Mouse (Mus musculus) spleen, adult 2 months (tissue): Measurements from ENCODE around the gene Cacna2d3. TPM values are rescaled to one million over a fixed set of nuclear protein-coding genes. Genes with fewer than 3 reads are reported as not detected.

Experiments used
- DNase-seq, 2 experiments: peaks; one replicate each; pipeline versions ENCODE4 v3.0.0 to v3.0.0-alpha.2; 2012 to 2021; ENCODE audit warnings: low spot score in 2 of 2, low read depth in 1 of 2
- H3K27ac ChIP-seq: fragments of 200-500 bp; 2 replicates; pipeline ENCODE4 v1.5.1; 2012; ENCODE audit warnings: low read length, inconsistent platforms; ENCODE audit not compliant: insufficient read depth
- H3K27me3 ChIP-seq: fragments of 200-500 bp; 2 replicates; pipeline ENCODE4 v1.6.1; 2012; ENCODE audit warnings: mild to moderate bottlenecking, moderate library complexity, low read length, inconsistent platforms; ENCODE audit not compliant: control insufficient read depth, insufficient read depth
- H3K36me3 ChIP-seq: fragments of 200-500 bp; 2 replicates; pipeline ENCODE4 v1.6.1; 2012; ENCODE audit warnings: mild to moderate bottlenecking, low read length, inconsistent platforms; ENCODE audit not compliant: control insufficient read depth, insufficient read depth
- H3K4me1 ChIP-seq: fragments of 200-500 bp; 2 replicates; pipeline ENCODE4 v1.6.1; 2011; ENCODE audit warnings: inconsistent platforms; ENCODE audit not compliant: control insufficient read depth, insufficient read depth, insufficient read length
- H3K4me3 ChIP-seq: fragments of 200-500 bp; 2 replicates; pipeline ENCODE4 v1.5.1; 2011; ENCODE audit warnings: mild to moderate bottlenecking, inconsistent platforms; ENCODE audit not compliant: insufficient read depth, insufficient read length; ENCODE audit errors: extremely low read depth
- CTCF ChIP-seq: fragments of 200-500 bp; IDR thresholded peaks from 2 replicates; pipeline ENCODE4 v1.5.1; 2011; ENCODE audit warnings: mild to moderate bottlenecking, inconsistent platforms; ENCODE audit not compliant: insufficient read depth, insufficient read length, insufficient replicate concordance; ENCODE audit errors: extremely low read depth
- POLR2A ChIP-seq: fragments of 200-500 bp; IDR thresholded peaks from 2 replicates; pipeline ENCODE4 v1.6.1; 2011; ENCODE audit warnings: low read depth, low read length, inconsistent platforms
- WGBS: fragments of 180-500 bp; shearing (Covaris S2); methylation state at CpG from one replicate; pipeline ENCODE4 v1.1.7; 2018; 5-methylcytosine and 5-hydroxymethylcytosine counted together
- polyA plus RNA-seq: library from polyadenylated mRNA; depleted of rRNA; stranded (reverse); fragments of >200 nt; gene quantifications from 2 replicates; pipeline ENCODE4 v1.2.3, GENCODE M21; 2012; rRNA removed

Gene Cacna2d3
- polyA plus RNA-seq, 1 experiment = 0.19 TPM

DNA sequence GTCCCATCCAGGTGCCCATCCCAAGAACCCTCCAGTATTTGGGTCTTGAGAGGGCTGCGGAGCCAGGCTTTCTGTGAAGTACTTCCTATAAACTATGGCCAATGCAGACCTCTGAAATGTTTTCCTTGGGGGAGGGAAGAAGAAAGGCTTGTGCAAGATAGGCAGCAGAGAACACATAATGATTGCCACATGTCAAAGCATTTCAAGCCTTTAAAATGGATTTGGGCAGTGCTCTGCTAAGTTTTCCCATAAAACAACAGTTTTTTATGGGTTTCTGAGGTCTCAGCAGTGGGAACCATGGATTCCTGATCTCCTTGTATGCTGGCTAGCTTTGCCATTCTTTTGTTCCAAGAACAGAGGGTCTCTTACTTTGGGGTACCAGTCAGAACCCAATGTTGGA, 834.3 kb downstream of the Cacna2d3 start:
- Histone ChIP-seq H3K27ac (no peak overlapping the region), H3K4me1 (no peaks in the 10 kb centered on the region), H3K36me3 (no peaks in the 10 kb centered on the region), H3K4me3 (no peak overlapping the region), H3K27me3 (no peaks in the 10 kb centered on the region)
- no peak for DNase-seq
- 88% methylated on average over 1 of the region's 1 CpGs for WGBS
- TF ChIP-seq POLR2A = no peak
- TF ChIP-seq CTCF = no peak

DNA sequence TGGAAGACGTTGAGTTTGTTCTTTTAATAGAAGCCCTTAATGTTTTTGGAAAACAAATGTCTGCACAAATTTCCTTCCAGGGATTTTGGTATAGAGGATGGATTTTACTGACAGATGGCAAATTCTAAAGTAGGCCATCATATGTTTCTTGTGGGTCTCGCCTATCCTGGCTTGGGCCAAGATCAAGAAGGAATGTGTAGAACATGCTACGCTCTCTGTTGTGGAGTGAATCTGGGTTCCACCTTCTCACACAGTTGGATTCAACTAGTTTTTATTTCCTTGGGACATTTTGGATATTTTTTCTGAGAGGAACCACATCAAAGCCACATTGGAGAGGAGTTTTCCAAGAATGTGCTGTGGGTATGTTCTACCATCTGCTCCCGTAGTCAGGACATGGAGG, 835.0 kb downstream of the Cacna2d3 start:
- no peak for TF ChIP-seq CTCF
- TF ChIP-seq POLR2A = no peak
- H3K27ac ChIP-seq = no peak overlapping the region
- no peaks in the 10 kb centered on the region for H3K27me3 ChIP-seq
- H3K4me3 ChIP-seq = no peak overlapping the region
- no peak for DNase-seq
- WGBS = 90% methylated on average over 4 of the region's 4 CpGs
- no peaks in the 10 kb centered on the region for H3K36me3 ChIP-seq
- H3K4me1 ChIP-seq = no peaks in the 10 kb centered on the region

DNA sequence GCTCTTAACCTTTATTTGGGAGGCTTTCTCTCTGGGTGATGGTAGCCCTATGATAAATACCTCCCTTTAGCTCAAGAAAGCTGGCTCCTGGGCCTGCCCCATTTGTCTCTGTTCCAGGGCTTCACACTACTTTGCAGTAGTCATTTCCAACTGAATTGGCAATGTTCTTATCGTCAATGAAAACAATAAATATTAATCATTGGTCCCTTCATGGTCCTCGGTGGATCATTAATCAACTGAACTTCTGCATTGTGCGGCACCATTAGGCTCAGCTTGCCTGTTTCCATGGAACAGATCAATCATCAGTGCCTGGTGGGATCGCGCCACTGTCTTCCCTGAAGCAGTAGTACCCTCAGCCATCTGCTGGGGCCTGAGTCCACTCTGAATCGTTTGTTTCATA, 850.7 kb downstream of the Cacna2d3 start:
- DNase-seq = no peak
- no peak overlapping the region for H3K4me3 ChIP-seq
- no peaks in the 10 kb centered on the region for H3K36me3 ChIP-seq
- TF ChIP-seq POLR2A (no peak), CTCF (no peak)
- WGBS = 84% methylated on average over 6 of the region's 6 CpGs
- H3K4me1 ChIP-seq = no peaks in the 10 kb centered on the region
- H3K27me3 ChIP-seq = no peaks in the 10 kb centered on the region
- no peak overlapping the region for H3K27ac ChIP-seq

DNA sequence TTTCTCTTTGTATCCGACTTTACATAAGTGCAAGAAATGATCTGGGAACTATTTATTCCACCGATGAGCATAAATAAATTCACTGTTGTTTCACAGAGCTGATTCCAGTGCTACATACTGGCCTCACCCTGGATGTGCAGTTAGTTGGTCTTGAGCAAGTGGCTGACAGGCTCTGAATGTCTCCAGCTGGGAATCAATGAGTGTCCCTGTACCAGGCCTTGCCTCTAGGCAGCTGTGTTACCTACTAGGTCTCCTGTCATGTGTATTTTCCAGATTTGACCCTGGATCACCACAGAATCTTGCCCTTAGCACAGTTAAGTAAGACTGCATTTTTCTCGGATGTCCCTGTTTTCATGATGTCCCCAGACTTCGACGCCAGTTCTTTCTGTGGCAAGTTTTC, 851.3 kb downstream of the Cacna2d3 start:
- H3K4me1 ChIP-seq = no peaks in the 10 kb centered on the region
- TF ChIP-seq POLR2A (no peak), CTCF (no peak)
- H3K27ac ChIP-seq = no peak overlapping the region
- DNase-seq = no peak
- no peak overlapping the region for H3K4me3 ChIP-seq
- whole genome bisulfite sequencing = 89% methylated on average over 5 of the region's 5 CpGs
- H3K27me3 ChIP-seq = no peaks in the 10 kb centered on the region
- no peaks in the 10 kb centered on the region for H3K36me3 ChIP-seq

DNA sequence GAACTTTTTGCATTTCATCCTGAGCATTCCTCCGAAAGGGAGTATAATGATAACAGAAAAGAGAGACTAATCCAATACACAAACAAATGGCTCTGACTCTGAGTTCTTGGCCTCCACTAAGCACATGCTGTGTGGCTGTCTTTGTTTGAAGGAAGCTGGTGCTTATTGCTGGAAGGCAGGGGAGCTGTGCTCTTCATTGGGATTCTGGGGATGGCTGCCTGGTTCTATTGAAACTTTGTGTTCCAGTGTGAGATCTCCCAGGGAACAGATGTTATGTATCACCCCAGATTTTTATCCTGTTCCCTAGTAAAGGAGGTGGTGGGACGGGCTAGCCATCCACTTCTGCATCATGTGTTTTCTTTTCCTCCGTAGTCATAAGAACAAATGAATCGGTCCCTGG, 856.7 kb downstream of the Cacna2d3 start:
- Histone ChIP-seq H3K36me3 (no peaks in the 10 kb centered on the region), H3K27ac (no peak overlapping the region), H3K4me3 (no peak overlapping the region), H3K27me3 (no peaks in the 10 kb centered on the region), H3K4me1 (no peaks in the 10 kb centered on the region)
- TF ChIP-seq CTCF (no peak), POLR2A (no peak)
- WGBS = 81% methylated on average over 4 of the region's 4 CpGs
- no peak for DNase-seq

DNA sequence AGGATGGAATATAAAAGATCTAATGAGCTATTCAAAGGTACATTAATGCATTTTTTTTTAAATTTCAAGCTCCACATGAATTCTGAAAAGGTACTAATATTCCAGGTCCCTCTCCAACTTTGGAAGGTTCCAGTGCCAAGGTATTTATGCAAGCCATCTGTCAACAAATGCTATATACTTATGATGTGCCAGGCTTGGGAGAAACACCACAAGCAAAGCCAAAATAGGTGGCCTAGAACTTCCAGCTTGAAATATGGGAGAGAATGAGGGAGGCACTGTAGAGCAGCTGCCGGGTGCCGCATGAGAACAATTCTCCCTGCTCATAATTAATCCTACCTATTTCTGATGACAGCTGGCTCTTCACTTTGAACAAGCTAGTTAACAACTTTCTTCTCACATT, 860.5 kb downstream of the Cacna2d3 start:
- Histone ChIP-seq H3K36me3 (no peaks in the 10 kb centered on the region), H3K4me3 (no peak overlapping the region), H3K27ac (no peak overlapping the region), H3K4me1 (no peaks in the 10 kb centered on the region), H3K27me3 (no peaks in the 10 kb centered on the region)
- WGBS = 94% methylated on average over 2 of the region's 2 CpGs
- DNase-seq = no peak
- TF ChIP-seq CTCF (no peak), POLR2A (no peak)

Other genes starting within 250 kb of the Cacna2d3 start
- gene Selenok, start 246.4 kb upstream of the Cacna2d3 start, polyA plus RNA-seq = 11.6 and 13.0 TPM in 2 replicates